Mouse (Mus musculus) olfactory bulb, adult 2 months (tissue): ENCODE results near the gene Mdga2.

Source experiments
- CTCF ChIP-seq: fragments of 200-500 bp; IDR thresholded peaks from 2 replicates; pipeline ENCODE4 v1.5.1; 2012; ENCODE audit warnings: low read depth, mild to moderate bottlenecking, low read length, moderate library complexity; ENCODE audit not compliant: insufficient read depth
- POLR2A ChIP-seq: fragments of 200-500 bp; IDR thresholded peaks from 2 replicates; pipeline ENCODE4 v1.6.1; 2012; ENCODE audit warnings: mild to moderate bottlenecking, low read depth, low read length, moderate library complexity; ENCODE audit not compliant: insufficient read depth

GRCm38 (mm10) chr12:67156569-67157237 is 65.6 kb downstream of the Mdga2 start:
- TF ChIP-seq CTCF = no peak
- TF ChIP-seq POLR2A = no peak
